Mouse (Mus musculus): Measurements from ENCODE around the gene Chd3.

The Chd3 gene

GRCm38 (mm10) chr11:69369215-69369989 is at the start of gene Chd3:
Gene Chd3, minus strand, starts transcription at chr11:69369406.
- in situ Hi-C loops (cut with MseI, MboI), result no loop called here

DNA sequence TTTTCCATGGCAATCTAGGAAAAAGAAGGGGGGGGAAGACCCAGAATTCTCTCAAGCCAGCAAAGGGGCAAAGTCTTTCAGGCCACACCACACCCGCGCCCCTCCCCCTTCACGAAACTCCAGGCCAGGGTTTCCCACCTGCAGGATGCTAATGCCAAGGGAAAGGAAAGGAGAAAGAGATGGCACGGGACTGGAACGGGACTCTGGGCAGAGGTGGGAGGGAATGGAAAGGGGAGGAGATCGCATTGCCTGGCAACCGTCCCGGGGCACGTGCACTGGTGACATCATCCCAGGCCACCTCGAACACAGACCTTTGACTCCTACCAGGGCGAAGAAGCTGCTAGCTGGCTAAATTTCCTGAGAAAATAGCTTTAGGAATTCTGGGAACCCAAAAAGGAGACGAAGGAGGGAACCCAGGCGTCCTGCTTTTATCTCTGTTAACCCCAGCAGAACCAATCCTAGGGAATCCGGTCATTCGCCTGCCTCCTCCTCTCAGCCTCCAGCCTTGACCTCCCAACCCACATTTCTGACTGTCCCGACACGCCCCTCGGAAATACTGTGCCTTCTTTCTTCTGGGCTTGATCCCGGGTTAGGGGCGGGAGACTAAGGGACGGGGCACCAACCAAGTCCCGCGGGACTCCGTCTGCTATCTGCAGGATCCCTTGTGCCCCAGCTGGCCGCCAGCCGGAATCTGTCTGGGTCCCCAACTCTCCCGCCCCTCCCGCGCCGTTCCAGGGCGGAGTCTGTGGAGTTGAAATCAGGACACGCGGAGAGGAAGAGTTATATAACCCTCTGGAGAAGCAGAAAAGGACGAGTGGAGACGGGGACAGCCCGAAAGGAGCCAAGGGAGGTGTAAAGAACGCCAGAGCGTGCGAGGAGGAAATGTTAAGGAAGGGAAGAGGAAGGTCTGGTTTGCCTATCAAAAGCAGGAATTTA is 48.5 kb upstream of the Chd3 start:
- in situ Hi-C loops (cut with MseI, MboI), result no loop called here

- in situ Hi-C loops (cut with MseI, MboI), result no loop called here
Measured at GRCm38 (mm10) chr11:69416921-69417448, 47.8 kb upstream of the Chd3 start.

DNA sequence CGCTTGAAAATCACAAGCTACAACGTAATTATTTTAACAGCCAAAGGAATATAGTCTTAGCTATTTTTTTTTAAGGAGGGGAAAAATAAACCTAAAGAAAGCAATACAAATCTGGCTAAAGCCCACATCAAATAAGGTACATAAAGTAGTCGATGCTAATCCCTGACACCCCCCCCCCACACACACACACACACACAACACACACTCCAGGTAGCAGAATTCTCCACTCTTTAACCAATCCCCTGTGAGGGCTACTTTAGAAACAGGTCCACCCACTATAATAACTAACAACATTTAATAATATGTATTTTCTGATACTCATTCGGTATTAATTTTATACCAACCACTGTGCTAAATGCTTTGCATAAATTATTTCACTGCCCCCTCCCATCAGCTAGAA is 47.3 kb upstream of the Chd3 start:
- in situ Hi-C loops (cut with MseI, MboI), result no loop called here

GRCm38 (mm10) chr11:69415668-69416451 is 46.7 kb upstream of the Chd3 start:
- in situ Hi-C loops (cut with MseI, MboI), result no loop called here

- in situ Hi-C loops (cut with MseI, MboI), result no loop called here
Measured at GRCm38 (mm10) chr11:69415327-69415667, 46.1 kb upstream of the Chd3 start.

- in situ Hi-C loops (cut with MseI, MboI), result no loop called here
Measured at GRCm38 (mm10) chr11:69414421-69415326, 45.5 kb upstream of the Chd3 start.

DNA sequence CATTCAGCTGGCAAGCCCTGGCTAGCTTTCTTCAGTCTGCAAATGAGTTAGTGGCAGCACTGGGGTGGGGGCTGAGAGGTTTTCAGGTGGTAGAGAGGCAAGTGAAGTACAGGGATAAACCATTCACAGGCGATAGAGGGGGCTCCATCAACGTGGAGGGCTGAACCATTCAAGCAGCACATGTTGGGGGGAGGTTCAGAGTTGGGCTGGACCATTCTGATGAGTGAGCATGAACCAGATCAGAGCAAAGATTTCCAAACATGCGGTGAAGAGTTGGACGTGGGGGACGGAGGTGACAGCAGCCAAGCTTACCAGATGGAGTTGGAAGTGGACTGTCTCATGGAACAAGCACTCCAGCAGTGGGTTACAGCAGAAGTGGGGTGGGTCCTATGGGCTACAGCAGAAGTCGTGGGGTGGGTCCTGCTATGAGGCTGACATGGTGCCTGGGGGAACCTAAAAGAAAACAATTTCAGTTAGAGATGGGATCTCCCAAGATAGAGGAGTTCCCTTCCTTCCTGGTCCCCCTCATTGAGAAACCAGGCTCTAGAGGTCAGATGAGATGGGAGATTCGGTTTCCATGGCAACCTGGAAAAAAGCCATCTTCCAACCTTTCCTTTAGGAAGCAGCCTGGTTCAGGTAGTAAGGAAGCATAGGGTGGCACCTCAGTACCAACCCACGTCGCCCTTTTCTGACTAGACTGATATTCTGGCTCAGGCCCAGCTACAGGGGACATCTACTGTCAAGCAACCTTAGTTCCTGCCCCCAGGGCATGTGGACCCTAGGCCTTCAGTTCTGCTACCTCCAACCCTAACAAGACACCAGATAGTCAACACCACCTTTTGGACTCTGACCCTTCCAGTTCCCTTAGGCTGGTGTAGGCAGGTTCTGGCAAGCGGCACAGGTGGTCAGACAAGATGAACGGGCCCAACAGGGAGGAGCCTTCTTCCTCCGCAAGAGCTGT is 44.3 kb upstream of the Chd3 start, which contains the start of gene Kdm6b:
Kdm6b (minus strand) TSS at position 455 of the 961 bp plus-strand sequence.
- in situ Hi-C loops (cut with MseI, MboI), result no loop called here

GRCm38 (mm10) chr11:69412548-69412947 is 43.3 kb upstream of the Chd3 start:
- in situ Hi-C loops (cut with MseI, MboI), result no loop called here

- in situ Hi-C loops (cut with MseI, MboI), result no loop called here
Measured at GRCm38 (mm10) chr11:69411538-69412203, 42.5 kb upstream of the Chd3 start.

DNA sequence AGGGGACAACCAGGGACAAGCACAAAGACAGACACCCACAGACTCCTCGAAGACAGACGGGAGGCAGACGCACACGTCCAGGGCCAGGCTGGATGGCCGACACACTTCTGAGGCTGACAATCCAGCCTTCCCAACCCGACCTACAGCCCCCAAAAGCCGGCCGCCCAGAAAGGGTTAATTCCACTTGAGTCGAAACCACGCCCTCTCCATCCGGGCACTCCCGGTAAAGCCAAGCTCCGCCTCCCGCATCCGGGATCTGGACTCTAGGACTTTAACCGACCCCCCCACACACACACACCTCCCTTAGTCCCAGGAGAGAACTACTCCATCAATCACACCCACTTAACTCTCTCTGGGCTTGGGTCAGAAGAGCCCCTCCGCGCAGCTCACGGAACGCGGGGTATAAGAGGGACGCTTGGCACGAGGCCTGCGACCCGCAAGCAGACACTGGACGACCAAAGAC is 41.9 kb upstream of the Chd3 start:
- in situ Hi-C loops (cut with MseI, MboI), result no loop called here

DNA sequence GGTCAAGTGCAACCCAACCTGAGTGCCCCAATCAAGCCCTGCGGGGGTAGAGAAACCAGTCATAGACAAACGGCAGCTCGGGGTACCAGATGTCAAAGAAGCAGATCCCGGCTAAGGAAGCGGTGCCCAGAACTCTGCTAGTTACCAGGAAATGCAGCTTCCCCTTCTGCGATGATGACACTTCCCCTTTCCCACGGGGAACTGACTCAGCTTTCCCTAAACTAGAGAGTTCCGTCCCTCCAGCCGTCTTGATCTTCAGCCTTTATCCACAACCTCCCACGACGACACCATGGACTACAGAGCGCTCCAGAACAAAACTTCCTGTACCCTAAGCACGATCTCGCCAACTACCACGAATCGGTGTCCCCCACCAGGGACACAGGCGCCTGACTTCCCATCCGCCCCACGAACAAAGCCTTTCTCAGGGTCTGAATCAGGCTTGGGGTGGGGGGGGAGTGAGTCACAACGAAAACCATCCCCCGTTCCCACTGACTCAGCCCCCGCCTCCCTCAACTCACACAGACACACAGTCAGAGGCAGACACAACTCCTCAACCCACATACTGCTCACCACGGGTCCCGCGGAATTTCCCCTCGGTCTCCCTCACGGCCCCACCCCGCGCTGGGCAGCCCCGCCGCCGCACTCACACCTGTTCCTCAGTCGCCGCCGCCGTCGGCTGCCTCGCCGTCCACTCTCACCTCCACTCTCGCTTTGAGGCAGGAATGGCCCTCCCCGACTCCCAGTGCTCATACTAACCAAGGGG is 41.3 kb upstream of the Chd3 start:
- in situ Hi-C loops (cut with MseI, MboI), result no loop called here

DNA sequence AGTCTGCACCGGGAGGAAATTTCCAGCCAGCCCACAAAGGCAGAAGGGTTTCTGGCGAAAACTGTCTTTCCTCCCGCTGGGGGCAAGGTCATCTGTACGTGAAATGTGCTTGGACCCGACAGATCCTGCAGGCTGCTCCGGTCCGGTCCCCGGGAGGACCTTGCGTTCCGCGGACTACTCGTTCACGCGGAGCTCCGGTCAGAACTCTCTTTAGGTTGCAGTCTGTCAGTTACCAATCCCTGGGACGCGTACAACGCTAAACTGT is 40.8 kb upstream of the Chd3 start:
- in situ Hi-C loops (cut with MseI, MboI), result no loop called here

DNA sequence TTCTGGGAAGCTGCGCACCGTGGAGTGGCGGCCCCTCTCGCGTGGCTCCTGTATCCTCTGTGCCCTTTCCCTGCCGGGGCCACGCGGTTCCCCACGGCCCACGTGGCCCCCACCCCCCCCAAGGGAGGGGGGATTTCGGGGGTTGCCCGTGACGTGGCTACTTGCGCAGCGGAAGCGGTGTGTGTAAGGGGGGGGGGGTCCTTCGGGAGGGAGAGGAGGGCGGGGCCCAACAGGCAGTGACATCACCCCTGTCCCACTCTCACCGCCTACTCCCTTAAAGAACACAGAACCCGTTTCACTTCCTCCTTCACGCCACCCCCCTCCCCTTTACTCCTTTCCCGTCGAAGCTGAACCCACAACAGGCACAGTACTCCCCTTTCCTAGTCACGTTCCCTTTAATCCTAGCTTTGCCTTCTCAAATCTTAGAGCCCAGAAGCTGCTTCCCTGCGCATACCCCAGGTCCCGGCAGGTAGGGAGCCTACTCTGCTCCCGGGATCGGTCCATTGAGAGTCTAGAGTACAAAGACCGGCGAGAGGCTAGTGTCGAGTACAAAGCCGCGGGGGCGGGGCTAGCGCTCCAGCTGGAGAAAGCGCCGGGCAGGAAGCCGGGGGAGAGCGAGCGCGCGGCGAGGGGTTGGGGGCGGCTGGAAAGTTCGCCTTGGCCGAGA is 40.3 kb upstream of the Chd3 start:
- in situ Hi-C loops (cut with MseI, MboI), result loop anchor here (10.0 kb wide), 1 partner anchor 105 kb away; no protein-coding TSS in a partner anchor

DNA sequence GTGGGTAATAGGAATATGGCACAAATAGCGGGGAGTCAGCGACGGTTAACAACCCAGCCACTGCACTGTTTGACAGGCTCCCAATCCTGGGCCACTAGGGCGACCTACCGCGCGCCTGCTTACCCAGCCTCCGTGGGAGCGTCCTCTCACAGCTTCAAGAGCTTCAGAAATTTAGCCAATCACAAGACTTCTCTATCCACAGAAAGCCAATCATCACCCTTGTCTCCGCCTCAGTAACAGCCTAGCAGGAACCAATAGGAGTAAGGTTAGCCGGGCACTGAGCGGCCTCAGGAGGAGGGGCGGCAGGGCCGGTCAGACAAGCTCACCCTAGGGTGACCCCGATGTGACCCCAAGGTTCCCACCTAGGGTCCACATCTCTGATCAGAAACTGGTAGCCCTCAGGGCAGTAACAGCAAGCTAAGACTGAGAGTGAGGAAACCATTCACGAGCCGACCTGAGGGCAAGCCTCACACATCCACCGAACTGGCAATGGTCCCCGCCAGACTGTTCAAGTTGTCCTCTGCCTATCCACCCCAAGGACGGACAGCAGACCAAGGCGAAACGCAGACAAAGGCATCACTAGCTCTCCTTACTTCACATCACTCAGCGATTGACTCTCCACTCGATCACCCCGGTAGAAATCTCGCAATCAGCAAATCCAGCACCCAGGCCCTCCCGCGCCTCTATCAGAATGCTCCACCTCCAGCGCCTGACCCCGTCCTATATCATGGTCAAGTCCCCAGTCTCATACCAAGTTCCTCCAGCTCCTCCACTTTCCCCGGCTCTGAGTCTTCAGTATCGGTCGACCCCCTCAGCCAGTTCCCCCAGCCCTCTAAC is 39.6 kb upstream of the Chd3 start:
- in situ Hi-C loops (cut with MseI, MboI), result loop anchor here (10.0 kb wide), 1 partner anchor 106 kb away; no protein-coding TSS in a partner anchor

DNA sequence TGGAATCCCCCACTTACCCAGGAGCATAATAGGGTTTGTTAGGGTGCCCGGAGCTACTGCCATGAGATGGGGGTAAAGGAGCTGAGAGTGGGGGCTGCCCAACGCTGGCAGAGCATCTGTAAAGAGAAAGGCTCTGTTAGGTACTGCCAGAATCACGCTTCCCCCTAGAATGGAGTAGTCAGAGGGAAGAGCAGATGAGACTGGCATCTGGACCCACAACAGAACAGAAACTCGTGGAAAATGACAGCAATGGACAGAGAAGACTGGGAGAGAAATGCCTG is 38.5 kb upstream of the Chd3 start:
- in situ Hi-C loops (cut with MseI, MboI), result loop anchor here (10.0 kb wide), 1 partner anchor 107 kb away; no protein-coding TSS in a partner anchor
